Mouse (Mus musculus) lung, adult 18-20 months (tissue): ENCODE measurements around the gene Golt1a.
"Not testable (repeated sequence)": the region's sequence is repeated elsewhere in the genome, so short reads cannot be mapped to it uniquely, and the experiment has no call there.

ENCODE experiments used
- DNase-seq, 2 experiments: peaks; one replicate each; pipeline ENCODE4 v3.0.0; 2022; ENCODE audit warnings: mixed read lengths in 2 of 2

The Golt1a gene

DNA sequence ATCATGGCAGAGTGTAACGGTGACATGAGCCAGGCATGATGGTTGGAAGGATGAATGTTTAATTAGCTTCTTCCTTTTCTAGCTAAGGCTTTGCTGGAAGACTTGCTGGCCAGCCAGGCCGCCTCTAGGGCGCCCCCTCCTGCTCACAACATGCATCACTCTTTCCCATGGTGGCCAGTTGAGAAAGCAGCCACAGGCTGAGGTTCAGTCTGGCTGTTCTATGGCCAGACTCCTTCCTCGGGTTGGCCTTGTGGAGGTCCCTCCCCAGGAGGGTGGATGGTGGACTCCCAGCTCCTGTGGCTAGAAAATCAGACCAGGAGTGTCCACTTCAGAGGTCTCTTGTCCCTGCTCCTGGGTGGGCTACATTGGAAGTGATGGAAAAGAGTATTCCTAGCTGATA lies 2.8 kb upstream of the Golt1a start:
- peak; percentile 69 to 76 for DNase-seq

DNA sequence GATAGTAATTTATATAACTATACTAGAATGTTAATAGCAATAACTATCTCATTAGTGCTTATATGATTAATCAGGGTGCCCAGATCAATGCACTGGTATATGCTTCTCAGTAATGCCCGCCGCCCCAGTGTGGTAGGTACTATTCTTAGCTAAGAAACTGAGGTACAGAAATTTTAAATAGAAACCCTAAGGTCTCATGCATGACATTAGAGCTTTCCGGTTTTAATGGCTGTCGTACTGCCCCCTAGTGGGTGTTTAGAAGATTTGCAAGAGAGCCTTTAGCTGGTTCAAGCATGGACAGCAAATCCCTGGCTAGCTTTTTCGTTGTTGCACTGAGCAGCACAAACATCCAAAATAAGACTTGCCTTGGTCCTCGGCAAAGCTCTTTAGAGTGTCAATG lies 2.3 kb upstream of the Golt1a start:
- peak in 1 of 2 experiments; percentile 33 for DNase-seq

DNA sequence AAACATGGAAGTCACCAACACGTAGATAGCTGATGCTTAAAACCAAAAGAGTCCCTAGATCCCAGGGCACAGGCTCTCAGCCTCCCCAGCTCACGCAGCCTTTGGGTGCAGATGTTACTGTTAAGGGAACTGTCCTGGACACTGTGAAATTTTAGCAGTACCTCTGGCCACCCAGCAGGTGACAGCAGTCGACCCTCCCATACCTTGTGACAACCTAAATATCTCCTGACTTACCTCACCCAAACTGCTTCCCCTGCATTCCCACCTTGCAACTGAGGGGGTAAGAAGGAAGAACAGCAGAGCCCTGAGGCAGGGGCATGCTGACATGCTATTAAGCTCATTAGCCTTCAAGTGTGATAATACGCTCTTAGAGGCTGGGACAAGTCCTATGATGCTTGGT lies 1.6 kb downstream of the Golt1a start:
- no peak for DNase-seq

DNA sequence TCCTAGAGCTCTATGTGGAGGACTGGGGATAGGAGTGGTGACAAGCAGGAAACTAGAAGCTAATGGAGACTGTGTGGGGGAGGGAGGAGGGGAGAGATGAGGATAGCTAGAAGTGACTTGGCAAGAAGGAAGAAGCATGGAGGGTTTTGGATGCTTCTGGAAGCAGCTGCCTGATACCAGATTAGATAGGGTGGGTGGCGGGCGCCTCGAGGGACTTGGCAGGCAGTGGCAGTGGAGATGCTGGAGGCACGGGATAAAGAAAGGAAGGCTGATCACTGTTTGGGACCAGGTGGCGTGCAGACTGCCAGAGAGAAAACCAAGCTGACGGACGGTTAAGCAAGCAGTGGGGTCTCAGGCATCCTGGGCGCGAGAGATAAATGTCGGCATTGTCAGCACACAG lies 2.3 kb downstream of the Golt1a start:
- DNase-seq, result no peak

DNA sequence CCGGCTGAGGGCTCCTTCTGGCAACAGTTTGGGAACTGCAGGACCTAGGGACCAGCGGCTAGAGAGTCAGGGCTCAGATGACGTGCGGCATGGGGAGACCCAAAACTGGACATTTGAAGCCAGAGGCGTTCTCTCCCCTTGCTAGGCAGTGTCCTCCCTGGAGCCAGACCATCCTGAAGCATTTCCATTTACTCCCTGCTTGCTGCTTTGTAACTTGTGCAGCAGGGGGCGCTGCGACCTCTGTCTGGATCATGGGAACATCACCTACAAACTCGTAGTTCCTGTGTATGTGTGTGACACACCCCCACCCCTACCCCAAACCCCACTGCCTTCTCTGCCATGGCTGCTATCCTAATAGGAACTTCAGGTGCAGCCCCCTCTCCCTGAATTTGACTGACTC lies 4.8 kb downstream of the Golt1a start:
- DNase-seq, result peak; percentile 44 to 67

DNA sequence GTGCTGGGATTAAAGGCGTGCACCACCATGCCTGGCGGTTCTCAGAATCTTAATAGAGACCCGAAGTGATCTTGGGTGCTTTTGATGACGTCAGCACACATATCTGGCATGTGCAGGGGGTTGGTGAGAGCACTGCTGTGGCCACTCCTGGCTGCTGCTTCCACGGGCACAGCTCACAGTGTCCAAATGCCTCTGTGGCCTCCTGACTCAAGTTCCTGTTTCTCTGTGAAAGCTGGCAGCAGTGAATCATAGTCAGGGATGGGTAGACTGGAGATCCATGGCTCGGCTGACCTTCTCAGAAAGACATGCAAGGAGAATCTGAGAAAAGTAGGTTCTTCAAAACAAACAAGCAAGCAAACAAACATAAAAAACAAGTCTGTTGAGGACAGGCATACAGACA lies 6.2 kb downstream of the Golt1a start:
- no peak for DNase-seq

DNA sequence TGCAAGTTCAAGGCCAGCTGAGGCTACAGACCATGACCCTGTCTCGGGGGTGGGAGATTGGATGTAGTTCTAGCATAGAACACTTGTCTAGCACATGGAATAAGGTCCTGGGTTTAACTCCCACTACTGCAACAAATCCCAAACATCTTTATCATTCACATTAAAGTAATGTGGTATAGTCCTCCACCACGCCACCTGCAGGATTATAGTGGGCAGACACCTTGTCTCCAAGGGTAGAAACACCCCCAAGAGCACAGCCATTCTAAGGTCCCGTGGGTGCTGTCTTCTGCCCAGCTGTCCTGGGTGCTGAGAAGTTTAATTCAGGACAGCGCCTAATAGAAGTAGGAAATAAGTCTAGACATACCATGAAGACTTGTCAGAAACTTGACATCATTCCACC lies 7.0 kb downstream of the Golt1a start:
- no peak for DNase-seq

DNA sequence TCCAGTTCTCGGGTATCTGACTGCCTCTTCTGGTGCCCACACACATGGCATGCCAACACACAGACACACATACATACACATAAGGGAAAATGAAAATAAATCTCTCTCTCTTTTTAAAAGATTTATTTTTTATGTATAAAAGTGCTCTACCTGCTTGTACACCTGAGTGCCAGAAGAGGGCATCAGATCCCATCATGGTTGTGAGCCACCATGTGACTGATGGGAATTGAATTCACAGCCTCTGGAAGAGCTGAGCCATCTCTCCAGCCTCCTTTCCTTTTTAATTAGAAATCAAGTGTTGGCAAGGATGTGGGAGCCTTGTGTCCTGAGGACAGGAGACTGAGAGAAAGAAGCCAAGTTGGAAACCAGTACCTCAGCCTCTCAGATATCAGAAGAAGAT lies 7.5 kb downstream of the Golt1a start:
- DNase-seq, result no peak

DNA sequence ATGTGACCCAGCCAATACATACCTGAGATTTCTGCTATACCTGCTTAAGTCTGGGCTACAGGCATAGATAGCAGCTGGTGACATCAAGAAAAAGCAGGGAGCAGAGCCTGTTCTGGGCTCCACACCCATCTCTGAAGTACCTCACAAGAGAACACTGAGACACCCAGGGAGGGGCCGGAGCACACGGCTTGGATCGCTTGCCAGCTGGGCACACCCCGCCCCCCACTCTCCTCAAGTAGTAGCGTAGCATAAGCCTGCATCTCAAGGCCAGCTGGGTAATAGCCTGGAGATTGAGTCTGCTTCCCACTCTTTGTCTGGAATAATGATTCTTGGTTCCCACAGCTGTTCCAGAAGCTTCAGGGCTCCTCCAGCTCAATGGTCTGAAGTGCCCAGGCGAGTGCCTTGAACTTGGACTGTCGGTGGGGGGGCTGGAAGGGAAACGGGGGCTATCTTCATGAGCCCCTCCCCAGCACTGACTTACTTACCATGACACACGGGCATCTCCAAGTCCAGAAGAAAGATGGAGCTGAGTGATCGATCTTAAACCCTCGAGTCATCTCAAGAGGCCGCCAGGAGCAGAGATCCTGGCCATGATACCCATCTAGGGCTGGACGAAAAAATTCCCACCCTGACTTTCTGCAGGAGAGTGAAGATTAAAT lies 11.8 kb downstream of the Golt1a start, which contains the start of gene Kiss1:
Kiss1 (plus strand) TSS at position 609 of the 659 bp plus-strand sequence.
- peak; percentile 48 to 74 for DNase-seq

DNA sequence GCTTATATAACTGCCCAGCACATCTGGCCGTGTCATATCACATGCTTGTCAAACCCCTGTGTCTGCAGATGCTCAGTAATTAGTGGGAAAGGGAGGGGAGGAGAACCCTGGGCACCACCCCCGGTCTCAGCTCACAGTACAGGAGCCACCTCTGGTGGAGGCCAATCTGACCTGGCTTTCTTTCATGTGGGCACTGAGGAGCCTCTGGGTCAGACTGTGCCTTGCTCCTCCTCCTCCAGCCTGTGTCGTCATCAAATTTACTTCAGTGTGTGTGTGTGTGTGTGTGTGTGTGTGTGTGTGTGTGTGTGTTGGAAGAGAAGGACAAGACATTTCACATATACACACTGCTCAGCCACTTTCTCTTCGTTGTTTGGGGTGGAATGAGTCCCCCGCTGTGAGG lies 13.7 kb downstream of the Golt1a start:
- DNase-seq, result no peak

DNA sequence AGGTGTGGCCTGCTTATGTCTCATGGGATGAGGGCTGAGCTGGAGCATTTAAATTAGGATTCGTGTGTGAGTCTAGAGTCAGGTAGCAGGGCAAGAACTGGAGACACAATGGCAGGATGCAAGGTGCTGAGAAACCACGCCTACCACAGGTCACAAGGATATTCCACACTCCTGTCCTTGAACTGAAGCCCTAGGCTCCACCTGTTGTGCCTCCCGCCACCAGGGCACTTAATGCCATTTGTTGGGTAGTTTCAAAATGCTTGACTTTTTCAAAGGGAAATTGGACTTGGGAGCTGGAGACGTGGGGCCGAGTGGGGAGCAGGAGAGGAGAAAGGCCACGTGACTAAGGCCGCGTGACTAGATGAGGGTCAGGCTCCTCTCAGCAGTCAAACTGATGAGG lies 16.4 kb downstream of the Golt1a start:
- DNase-seq, result no peak

DNA sequence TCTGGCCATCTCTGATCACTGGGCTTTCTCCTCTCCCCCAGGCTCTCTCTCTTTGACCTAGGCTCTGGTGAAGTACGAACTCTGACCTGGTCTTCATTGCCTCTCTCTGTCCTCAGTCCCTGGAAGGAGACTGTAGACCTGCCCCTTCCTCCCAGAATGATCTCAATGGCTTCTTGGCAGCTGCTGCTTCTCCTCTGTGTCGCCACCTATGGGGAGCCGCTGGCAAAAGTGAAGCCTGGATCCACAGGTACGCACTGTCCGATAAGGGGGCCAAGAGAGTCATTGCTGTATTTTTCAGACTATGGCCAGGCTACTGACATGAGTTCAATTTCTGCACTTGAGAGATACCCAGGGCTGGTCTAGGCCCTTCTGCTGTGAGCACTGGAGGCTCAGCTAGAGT lies 17.5 kb downstream of the Golt1a start:
- DNase-seq, result no peak

DNA sequence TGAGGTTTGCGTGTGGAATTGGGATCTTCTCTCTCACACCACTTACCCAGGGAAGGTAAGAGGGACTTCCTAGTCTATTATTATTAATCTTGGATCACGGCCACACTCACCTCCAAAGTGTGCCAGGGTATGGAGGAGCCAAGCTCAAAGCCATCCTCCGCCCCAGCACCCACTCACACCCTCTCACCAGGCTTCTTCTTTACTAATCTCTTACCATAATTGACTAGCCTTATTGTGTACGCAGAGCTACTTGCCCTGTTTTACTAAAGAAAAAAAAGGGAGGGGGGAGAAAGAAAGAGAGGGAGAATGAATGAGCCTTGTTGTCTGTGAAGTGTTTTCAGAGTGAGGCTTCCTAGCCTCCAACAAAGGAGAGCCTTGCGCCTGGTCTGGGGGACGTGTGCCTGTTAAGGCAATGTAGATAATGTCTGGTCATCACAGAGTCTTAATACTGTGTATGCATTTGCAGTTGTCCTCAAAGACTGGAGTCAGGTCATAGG lies 18.7 kb downstream of the Golt1a start:
- DNase-seq, result no peak

DNA sequence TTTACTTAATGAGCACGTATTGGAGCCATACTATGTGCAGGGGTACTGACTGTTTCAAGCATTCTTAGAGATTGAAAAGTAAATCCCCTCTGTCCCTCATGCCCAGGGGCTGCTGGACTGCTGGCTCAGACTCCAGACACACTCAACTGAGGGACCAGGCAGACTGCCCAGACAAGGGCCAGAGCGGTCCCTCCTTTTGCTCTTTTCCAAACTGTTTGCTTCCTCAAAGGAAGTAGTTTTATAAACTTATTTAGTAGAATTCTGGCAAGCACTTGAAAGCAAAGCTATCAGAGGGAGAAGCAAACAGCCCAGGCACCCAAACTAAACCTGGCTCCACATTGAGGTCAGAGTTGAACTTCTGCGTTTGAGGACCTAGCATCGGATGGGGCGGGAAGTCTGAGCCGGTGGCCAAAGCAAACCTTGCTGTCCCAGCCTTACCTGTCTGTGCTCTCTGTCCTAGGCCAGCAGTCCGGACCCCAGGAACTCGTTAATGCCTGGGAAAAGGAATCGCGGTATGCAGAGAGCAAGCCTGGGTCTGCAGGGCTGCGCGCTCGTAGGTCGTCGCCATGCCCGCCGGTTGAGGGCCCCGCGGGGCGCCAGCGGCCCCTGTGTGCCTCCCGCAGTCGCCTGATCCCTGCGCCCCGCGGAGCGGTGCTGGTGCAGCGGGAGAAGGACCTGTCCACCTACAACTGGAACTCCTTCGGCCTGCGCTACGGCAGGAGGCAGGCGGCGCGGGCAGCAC lies 19.5 kb downstream of the Golt1a start:
- peak; percentile 53 to 65 for DNase-seq

DNA sequence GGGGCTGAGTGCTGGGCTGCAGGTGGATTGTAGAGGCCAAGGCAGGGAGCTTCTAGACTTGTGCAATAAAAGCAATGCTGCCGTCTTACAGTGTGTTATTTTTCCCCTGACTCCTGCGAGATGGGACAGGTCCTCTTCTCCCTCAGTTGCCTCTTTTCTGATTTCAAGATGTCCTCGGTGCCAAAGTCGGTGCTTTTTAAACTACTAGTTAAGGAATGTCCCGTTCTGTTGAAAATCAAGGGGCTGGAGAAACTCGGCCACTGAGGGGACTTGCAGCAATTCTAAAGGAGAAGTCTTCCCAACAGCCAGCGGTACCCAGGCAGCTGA lies 20.0 kb downstream of the Golt1a start:
- DNase-seq, result no peak

DNA sequence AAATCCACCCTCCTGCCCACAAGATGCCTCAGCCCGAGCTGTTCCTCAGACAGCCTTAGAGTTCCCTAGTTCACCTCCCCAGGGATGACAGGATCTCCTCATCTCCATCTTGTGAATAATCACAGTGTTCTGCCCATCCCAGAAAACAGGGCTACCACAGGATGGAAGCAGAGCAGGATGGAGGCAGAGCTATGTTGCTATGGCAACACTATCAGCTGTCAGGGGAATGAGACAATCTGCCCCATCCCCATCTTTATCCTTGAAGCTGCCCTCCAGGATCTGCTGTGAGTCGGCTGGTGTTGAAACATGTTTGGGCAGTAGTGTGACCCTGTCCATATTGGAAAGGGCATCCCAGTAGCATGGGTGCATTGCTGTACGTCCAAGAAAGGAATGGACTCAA lies 21.5 kb downstream of the Golt1a start:
- DNase-seq, result no peak

DNA sequence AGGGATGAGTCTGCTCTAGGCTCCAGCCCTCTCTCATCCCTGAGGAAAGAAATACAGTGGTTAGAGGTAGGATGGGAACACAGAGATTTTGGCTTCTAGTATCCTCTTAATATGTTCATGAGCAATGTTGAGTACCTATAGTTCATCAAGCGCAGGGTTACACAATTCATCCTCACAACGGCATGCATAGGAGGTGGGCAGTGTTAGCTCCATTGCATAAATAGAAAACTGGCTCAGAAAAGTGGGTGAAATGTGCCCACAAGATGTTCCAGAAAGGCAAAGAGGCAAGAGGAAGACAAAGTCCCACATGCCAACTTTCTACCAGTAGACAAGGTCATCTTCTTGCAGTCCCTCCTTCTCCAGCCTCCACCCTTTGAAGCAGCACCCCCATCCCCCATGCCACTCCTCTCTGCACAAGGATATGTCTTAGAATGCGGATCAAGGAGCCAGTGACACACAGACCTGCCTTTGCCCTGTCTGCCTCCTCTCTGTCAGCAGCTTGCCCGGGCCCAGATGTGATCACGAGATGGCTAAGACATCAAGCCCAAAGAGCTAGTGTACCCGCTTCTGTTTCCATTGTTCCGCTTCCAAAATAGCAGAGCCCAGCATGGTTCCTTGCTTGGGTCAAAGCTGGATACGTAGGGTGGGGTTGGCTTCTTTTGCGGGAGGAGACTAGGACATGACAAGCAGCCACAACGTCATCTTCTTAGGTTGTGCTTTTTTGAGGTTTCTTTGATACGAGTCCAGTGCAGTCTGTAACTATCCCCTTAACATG lies 23.2 kb downstream of the Golt1a start:
- DNase-seq, result no peak

DNA sequence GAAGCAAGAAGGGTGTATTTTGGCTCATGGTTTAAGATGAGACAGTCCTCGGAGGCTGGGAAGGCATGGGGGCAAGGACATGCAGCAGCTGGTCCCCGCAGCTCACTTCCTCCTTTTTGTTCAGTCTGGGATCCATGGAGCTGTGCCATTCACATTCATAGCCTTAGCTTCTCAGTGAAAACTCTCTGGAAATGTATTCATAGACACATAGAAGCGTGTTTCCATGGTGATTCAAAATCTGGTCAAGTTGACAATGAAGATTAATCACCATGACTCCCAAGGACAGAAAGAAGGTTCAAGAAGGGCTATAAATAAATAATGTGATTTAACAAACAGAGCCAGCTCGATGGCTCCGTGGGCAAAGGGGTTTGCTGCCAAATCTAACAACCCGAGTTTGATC lies 24.3 kb downstream of the Golt1a start:
- DNase-seq, result no peak

DNA sequence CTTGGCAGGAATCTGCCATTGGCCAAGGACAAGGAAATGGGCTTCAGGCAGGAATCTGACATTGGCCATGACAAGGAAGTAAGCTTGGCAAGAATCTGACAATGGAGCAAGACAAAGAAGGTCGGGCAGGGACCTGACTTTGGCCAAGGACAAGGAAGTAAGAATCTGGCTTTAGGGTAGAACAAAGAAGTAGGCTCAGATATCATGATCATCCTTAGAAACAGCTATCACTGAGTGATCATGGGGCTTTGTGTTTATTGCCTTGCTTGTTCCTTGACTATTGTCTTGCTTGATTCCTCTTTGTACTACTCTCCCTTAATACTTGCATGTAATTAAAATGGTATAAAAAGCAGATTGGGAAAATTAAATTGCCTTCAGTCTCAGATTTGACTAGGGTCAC lies 30.8 kb downstream of the Golt1a start:
- DNase-seq, result not testable (repeated sequence)

DNA sequence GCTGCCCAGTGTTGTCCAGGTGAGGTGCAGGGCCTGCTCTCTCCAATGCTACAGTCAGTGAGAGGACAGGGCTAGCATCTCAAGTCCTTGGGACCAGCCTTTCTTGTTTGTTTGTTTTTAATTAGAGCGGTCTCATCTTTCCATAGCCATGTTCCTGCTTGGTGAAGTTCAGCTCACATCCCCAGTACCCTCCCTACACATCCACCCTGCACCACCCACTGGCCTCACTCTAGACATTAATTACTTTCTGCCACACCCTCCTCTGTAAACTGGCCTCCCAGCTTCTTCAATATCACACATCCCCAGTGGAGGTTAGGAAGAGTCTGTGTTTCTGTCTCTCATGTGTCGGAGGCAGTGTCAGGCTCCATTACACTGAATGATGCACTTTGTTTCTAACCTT lies 34.8 kb downstream of the Golt1a start:
- no peak for DNase-seq

DNA sequence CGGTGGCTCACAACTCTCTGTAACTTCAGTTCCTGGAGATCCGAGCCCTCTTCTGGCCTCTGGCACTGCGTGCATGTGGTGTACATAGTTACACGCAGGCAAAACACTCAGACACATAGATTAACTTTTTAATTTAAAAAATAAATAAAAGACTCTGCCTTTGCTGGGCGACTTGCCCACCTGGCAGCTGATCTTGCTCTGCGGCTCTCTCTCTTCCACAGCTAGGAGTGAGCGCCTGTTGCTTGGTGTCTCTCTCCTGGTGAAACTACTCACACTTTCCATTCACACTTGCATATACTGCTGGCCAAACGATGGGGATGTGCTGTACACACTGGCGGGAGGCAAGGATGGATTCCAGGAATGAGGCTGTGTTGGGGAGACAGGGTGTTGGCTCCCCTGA lies 36.9 kb downstream of the Golt1a start:
- no peak for DNase-seq

DNA sequence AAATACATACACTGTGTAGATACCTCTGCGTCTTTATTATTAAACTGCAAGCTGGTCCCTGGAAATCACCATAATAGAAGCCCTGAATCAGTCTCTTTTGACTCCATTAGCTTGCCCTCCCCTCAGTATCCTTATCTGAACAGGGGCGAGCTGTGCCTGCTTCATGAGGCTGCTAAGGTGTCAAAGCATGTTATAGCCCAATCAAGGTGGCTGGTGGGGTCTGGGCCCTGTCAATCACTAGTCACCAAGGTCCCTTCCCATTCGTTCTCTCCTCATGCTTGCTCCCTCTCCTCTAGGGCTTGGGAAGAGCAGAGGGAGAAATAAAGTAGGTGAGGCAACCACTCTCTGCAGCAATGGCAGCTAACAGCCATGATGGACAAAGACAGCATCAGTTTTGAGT lies 37.6 kb downstream of the Golt1a start:
- DNase-seq, result no peak

DNA sequence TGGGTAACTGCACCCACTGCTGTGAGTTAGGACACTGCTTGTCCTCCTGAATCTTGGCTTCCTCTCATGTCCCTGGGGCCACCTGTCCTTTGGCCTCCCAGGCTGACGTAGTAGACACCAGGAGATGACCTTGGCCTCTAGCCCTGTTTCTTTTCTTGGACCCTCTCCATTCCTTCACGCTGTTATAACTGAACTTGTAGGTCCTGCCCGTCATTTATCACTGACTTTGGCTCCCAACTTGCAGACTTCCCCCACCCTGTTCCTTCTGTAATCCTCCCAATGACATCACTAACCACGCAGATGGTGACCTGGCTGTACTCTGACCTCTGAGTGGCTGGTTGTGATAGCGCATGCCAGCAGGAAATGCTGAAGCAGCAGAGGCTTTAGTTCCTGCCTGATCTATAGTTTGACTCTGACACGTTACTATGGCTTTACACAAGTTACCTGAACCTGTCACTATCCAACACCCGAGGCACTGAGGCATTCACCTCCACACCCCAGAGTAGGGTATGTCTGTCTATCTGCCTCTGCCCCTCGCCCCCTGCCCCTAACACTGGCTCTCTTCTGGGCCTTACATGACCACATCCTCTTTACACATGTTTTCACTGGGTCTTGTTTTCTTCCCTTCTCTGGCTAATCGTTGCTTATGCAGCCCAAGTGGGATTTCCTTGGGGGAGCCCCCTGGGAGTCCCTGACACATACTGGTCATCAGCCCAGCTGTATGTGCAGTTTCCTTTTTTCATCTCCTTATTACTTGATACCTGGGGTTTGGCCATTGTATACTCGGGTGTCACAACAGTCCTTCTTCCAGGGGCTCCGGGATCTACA lies 38.3 kb downstream of the Golt1a start:
- DNase-seq, result peak; percentile 19 to 26
